Mouse (Mus musculus) ES-Bruce4 (cell line): ENCODE measurements at regions not wholly inside any gene's neighbourhood (a gene's known extent, or its start where the extent isn't known, plus 50 kb on each side); places are given as distances from the start of the nearest gene placed in this dataset.

Source experiments
- H3K27ac ChIP-seq: 2 replicates; pipeline ENCODE4 v1.5.1; 2012; ENCODE audit warnings: low read length, inconsistent platforms; ENCODE audit not compliant: insufficient read depth
- H3K27me3 ChIP-seq: 2 replicates; pipeline ENCODE4 v1.6.1; 2012; ENCODE audit warnings: mild to moderate bottlenecking, low read length, inconsistent platforms; ENCODE audit not compliant: control insufficient read depth, poor library complexity, insufficient read depth, severe bottlenecking
- H3K36me3 ChIP-seq: 2 replicates; pipeline ENCODE4 v1.6.1; 2012; ENCODE audit warnings: inconsistent platforms, mild to moderate bottlenecking, low read length, moderate library complexity; ENCODE audit not compliant: control insufficient read depth, poor library complexity, insufficient read depth, severe bottlenecking
- H3K4me1 ChIP-seq: one replicate; pipeline ENCODE4 v1.8.1; 2011; ENCODE audit warnings: low read length; ENCODE audit not compliant: control insufficient read depth, insufficient read depth
- H3K4me3 ChIP-seq: 2 replicates; pipeline ENCODE4 v1.5.1; 2011; ENCODE audit warnings: low read depth, mild to moderate bottlenecking, low read length
- H3K9ac ChIP-seq: 2 replicates; pipeline ENCODE4 v1.6.1; 2012; ENCODE audit warnings: low read depth, mild to moderate bottlenecking, inconsistent platforms; ENCODE audit not compliant: poor library complexity, severe bottlenecking
- H3K9me3 ChIP-seq: replicated peaks from 2 replicates; pipeline ENCODE4 v1.6.1; 2012; ENCODE audit warnings: mild to moderate bottlenecking, low read length, inconsistent platforms; ENCODE audit not compliant: control insufficient read depth, poor library complexity, insufficient read depth, severe bottlenecking
- CTCF ChIP-seq: IDR thresholded peaks from one replicate; pipeline ENCODE4 v1.8.1; 2011; ENCODE audit warnings: low read depth, low read length
- EP300 ChIP-seq: IDR thresholded peaks from 2 replicates; pipeline ENCODE4 v1.6.1; 2011; ENCODE audit warnings: low read depth, low read length; ENCODE audit not compliant: insufficient read depth
- POLR2A ChIP-seq: IDR thresholded peaks from one replicate; pipeline ENCODE4 v1.8.1; 2011; ENCODE audit warnings: low read length; ENCODE audit not compliant: insufficient read depth

DNA sequence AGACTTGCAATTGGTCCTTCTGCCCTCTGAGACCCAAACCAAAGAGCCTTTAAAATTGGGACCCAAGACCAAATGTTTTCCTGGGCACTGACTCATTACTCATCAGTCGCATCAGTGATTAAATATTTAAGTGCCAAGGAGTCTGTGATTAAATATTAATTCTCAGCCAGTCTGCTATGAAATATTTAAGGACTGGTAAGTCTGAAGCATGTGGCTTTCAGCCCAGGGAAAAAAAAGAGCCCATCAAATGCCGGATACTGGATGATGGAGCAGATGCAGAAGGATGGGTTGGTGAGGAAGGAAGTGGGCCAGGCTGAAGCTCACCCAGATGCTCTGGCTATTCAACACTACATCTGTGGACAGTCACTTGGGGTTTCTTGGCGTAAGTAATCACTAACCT lies 192.0 kb downstream of the Mycn start:
- Histone ChIP-seq H3K4me3 (no peak overlapping the region), H3K27me3 (no peaks in the 10 kb centered on the region), H3K9me3 (no peaks in the 10 kb centered on the region), H3K9ac (no peak overlapping the region), H3K27ac (no peak overlapping the region), H3K4me1 (no peaks in the 10 kb centered on the region), H3K36me3 (no peaks in the 10 kb centered on the region)
- TF ChIP-seq CTCF: no peak
- no peak for TF ChIP-seq EP300
- TF ChIP-seq POLR2A: no peak

DNA sequence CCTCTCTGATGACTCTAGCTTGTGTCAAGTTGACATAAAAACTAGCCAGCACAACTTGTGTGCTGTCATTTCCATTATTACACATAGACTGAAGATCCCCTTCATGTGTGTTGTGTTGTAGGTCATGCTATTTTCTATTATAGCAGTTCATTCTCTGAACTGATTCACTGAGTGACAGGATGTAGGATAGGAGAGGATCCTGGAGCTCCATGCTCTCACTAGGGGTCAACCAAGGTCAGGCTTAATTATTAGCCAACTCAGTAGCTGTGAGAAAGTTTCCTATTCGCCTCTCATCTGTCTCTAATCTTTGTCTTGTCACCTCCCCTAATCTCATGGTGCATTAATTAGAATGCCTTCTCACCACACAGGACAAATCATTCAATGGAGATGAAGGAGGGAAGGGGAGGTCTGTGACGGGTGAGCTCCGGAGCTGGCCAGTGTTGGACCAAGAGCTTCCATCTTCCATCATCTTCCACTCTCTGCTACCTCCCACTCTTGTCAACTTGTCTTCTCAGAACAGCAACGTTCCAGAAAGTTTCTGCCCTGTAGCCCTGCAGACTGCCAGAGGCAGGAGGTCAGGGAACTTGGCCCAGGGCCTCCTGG lies 194.8 kb downstream of the Mycn start:
- no peak overlapping the region for H3K4me3 ChIP-seq
- H3K9me3 ChIP-seq: no peaks in the 10 kb centered on the region
- TF ChIP-seq POLR2A (no peak), EP300 (no peak), CTCF (no peak)
- H3K9ac ChIP-seq: no peak overlapping the region
- no peaks in the 10 kb centered on the region for H3K4me1 ChIP-seq
- no peak overlapping the region for H3K27ac ChIP-seq
- no peaks in the 10 kb centered on the region for H3K27me3 ChIP-seq
- H3K36me3 ChIP-seq: no peaks in the 10 kb centered on the region

DNA sequence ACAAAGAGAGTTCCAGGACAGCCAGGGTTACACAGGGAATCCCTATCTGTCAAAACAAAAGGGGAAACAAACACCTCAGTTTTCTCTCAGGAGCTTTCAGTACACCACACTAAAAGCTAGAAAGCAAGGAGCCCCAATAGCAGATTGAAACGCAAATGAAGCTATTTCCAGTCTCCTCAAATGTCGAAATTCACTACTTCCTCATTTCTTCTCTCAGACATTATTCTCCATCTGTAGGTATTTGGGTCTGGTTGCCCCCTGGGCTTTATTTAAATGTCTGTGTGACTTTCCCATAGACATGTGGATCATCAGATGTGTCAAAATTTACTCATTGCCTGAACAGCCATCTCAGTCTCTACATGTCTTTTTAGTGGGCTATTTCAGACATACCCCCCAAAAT lies 197.2 kb downstream of the Mycn start:
- Histone ChIP-seq H3K9ac (no peak overlapping the region), H3K36me3 (no peaks in the 10 kb centered on the region), H3K4me1 (no peaks in the 10 kb centered on the region), H3K4me3 (no peak overlapping the region), H3K27ac (no peak overlapping the region), H3K27me3 (no peaks in the 10 kb centered on the region), H3K9me3 (no peaks in the 10 kb centered on the region)
- TF ChIP-seq EP300: no peak
- no peak for TF ChIP-seq CTCF
- TF ChIP-seq POLR2A: no peak

DNA sequence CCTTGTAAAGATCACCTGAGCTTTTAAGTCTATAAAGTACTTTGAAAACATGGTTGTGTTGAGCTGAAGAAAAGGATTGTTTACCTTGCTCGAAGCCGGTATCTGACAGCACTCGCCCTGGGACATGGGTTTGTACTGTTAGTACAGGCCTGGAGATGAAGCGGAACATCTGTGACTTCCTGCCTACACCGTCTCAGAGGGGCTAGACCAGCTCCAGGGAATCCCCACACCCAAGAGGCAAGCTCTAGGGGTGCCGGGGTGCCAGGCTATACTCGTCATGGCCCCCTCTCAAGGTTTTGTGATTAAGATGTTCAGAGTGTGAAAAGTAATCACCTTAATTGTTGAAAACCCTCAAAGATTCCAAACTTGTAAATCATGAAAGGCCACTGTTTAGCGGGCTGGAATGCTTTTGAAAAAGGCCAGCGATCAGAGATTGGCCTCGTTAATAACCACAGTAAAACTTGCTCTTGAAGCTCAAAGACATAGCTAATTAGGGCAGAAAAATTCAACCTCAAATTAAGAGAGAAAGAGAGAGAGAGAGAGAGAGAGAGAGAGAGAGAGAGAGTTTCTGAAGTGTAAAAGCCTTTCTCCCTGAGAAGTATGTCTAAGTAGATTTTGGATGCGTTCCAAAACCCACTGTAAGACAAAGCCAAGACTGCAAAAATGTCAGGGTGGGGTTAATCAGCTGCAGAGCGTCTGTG lies 202.9 kb downstream of the Mycn start:
- TF ChIP-seq CTCF (no peak), EP300 (no peak), POLR2A (no peak)
- H3K27ac ChIP-seq: no peak overlapping the region

DNA sequence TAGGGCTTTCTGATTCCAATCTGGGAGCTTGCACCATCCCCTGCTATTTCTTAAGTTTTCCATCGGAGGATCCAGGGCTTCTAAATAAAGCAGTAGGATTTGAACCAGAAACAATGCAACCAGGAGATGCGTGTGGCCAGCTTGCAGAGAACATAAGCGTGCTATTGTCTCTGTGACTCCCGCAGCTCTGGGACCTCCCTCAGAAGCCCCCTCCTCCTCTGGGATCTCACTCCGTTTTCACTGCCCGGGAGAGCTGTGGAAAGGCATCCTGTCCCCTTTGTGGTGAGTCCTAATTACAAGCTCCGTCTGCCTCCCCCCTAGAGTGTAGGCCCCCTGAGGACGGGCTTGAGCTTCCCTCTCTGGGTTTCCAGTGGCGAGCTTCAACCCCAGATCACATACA lies 215.9 kb downstream of the Mycn start:
- no peaks in the 10 kb centered on the region for H3K27me3 ChIP-seq

More for the DNA sequence above, 202.9 kb downstream of the Mycn start:
- Histone ChIP-seq H3K36me3 (no peaks in the 10 kb centered on the region), H3K4me3 (no peak overlapping the region), H3K4me1 (no peaks in the 10 kb centered on the region), H3K27me3 (no peaks in the 10 kb centered on the region), H3K9me3 (no peaks in the 10 kb centered on the region), H3K9ac (no peak overlapping the region)

DNA sequence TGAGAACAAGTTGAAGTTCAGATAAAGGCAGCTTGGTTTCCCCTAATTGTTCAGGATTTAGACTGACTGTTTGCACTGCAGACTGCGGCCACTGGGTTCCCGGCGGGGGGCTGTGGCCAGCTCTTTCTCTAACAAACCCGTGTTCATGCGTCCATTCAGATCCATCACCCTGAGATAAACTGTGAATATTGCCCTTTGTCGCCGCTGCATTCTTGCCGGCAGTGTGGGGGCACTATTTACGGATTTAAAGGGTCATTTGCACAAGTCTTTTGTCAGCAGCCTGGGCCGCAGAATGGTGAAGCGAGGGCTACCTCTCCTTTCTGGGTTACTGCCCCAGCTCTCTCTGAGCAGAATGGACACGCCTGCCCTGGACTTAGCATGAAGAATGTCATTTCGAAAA lies 216.6 kb downstream of the Mycn start:
- H3K36me3 ChIP-seq: no peaks in the 10 kb centered on the region
- H3K27me3 ChIP-seq: no peaks in the 10 kb centered on the region
- no peaks in the 10 kb centered on the region for H3K9me3 ChIP-seq
- H3K4me1 ChIP-seq: peaks cover 3% of the 10 kb centered on the region
- peak overlapping the region; percentile 51 for H3K4me3 ChIP-seq
- TF ChIP-seq CTCF (no peak), EP300 (no peak), POLR2A (no peak)
- H3K27ac ChIP-seq: no peak overlapping the region
- H3K9ac ChIP-seq: 0 out of 2 replicates have a peak overlapping the region, but pooled peaks have one; percentile 35

More for the DNA sequence above, 215.9 kb downstream of the Mycn start:
- TF ChIP-seq POLR2A (no peak), EP300 (no peak), CTCF (no peak)
- Histone ChIP-seq H3K4me1 (peaks cover 3% of the 10 kb centered on the region), H3K4me3 (no peak overlapping the region), H3K27ac (no peak overlapping the region), H3K9me3 (no peaks in the 10 kb centered on the region), H3K9ac (no peak overlapping the region), H3K36me3 (no peaks in the 10 kb centered on the region)
